Mouse (Mus musculus) liver, embryonic 12.5 days (tissue): Measurements from ENCODE around the gene Kmt2b. TPM values are rescaled to one million over a fixed set of nuclear protein-coding genes. Genes with fewer than 3 reads are reported as not detected.

ENCODE experiments used
- ATAC-seq: fragments of 200-750 bp; cut with Nextera tagmentation; 2 replicates; pipeline ENCODE4 v1.8.0; 2017; ENCODE audit warnings: moderate number of reproducible peaks, mild to moderate bottlenecking, moderate library complexity
- H3K27ac ChIP-seq: fragments of 300-500 bp; sonication (generic); 2 replicates; pipeline ENCODE4 v1.5.1; 2016; ENCODE audit warnings: mild to moderate bottlenecking
- H3K27me3 ChIP-seq: fragments of 300-500 bp; sonication (generic); replicated peaks from 2 replicates; pipeline ENCODE4 v1.6.1; 2016; ENCODE audit warnings: mild to moderate bottlenecking, moderate library complexity
- H3K36me3 ChIP-seq: fragments of 300-500 bp; sonication (generic); 2 replicates; pipeline ENCODE4 v1.6.1; 2016; ENCODE audit warnings: mild to moderate bottlenecking, moderate library complexity
- H3K4me1 ChIP-seq: fragments of 300-500 bp; sonication (generic); 2 replicates; pipeline ENCODE4 v1.6.1; 2016
- H3K4me2 ChIP-seq: fragments of 300-500 bp; sonication (generic); 2 replicates; pipeline ENCODE4 v1.6.1; 2016; ENCODE audit warnings: mild to moderate bottlenecking, moderate library complexity
- H3K4me3 ChIP-seq: fragments of 300-500 bp; sonication (generic); 2 replicates; pipeline ENCODE4 v1.5.1; 2016; ENCODE audit warnings: mild to moderate bottlenecking, moderate library complexity
- H3K9ac ChIP-seq: fragments of 300-500 bp; sonication (generic); 2 replicates; pipeline ENCODE4 v1.6.1; 2016; ENCODE audit warnings: mild to moderate bottlenecking, moderate library complexity
- H3K9me3 ChIP-seq: fragments of 300-500 bp; sonication (generic); replicated peaks from 2 replicates; pipeline ENCODE4 v1.6.1; 2016; ENCODE audit warnings: mild to moderate bottlenecking, moderate library complexity
- WGBS: fragments of 180-500 bp; shearing (Covaris S2); methylation state at CpG from one replicate; pipeline ENCODE4 v1.1.7; 2016; ENCODE audit not compliant: insufficient replicate concordance; 5-methylcytosine and 5-hydroxymethylcytosine counted together
- polyA plus RNA-seq: library from polyadenylated mRNA; unstranded; fragments of >200 nt; fragmentation: Nextera tagmentation; extraction: Ambion mirVana; gene quantifications from 2 replicates; pipeline ENCODE4 v1.2.1, GENCODE M21; 2016

The Kmt2b gene
- polyA plus RNA-seq, 1 experiment from 2014 or later, result 4.9 TPM

DNA sequence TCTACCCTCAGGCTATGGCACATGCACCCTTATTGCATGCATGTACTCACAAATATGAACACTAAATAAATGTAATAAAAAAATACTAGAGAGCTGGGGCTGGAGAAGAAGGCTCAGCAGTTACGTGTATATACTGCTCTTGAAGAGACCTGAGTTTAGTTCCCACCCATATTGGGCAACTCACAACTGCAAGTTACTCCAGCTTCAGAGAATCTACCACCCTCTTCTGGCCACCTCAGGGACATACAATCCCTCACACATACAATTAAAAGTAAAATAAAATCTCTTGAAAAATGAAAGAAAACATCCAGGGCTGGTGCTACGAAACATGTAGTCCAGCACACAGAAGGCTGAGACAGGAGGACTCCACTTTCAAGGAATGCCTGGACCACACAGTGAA is 25.9 kb upstream of the Kmt2b start:
- H3K27ac ChIP-seq, result no peak overlapping the region
- H3K4me1 ChIP-seq, result peaks cover 23% of the 10 kb centered on the region
- H3K27me3 ChIP-seq, result no peaks in the 10 kb centered on the region; the same call in 1 of the 2 replicates
- no peak overlapping the region for H3K9ac ChIP-seq
- H3K36me3 ChIP-seq, result peaks cover 43% of the 10 kb centered on the region
- 51% methylated on average over 2 of the region's 2 CpGs for WGBS
- H3K9me3 ChIP-seq, result no peaks in the 10 kb centered on the region
- peak; percentile 29; the same call in 1 of the 2 replicates for ATAC-seq
- H3K4me2 ChIP-seq, result no peak overlapping the region
- H3K4me3 ChIP-seq, result no peak overlapping the region

- Histone ChIP-seq H3K9me3 (no peaks in the 10 kb centered on the region), H3K4me2 (no peak overlapping the region), H3K27me3 (peaks cover 2% of the 10 kb centered on the region; the same call in 1 of the 2 replicates), H3K36me3 (peaks cover 35% of the 10 kb centered on the region), H3K9ac (no peak overlapping the region), H3K4me3 (no peak overlapping the region), H3K4me1 (peaks cover 23% of the 10 kb centered on the region), H3K27ac (no peak overlapping the region)
- WGBS, result 22% methylated on average over 14 of the region's 14 CpGs
- 0 out of 2 replicates have a peak, but pooled peaks have one; percentile 48 for ATAC-seq
Observed at GRCm38 (mm10) chr7:30613529-30614112, 25.1 kb upstream of the Kmt2b start.

DNA sequence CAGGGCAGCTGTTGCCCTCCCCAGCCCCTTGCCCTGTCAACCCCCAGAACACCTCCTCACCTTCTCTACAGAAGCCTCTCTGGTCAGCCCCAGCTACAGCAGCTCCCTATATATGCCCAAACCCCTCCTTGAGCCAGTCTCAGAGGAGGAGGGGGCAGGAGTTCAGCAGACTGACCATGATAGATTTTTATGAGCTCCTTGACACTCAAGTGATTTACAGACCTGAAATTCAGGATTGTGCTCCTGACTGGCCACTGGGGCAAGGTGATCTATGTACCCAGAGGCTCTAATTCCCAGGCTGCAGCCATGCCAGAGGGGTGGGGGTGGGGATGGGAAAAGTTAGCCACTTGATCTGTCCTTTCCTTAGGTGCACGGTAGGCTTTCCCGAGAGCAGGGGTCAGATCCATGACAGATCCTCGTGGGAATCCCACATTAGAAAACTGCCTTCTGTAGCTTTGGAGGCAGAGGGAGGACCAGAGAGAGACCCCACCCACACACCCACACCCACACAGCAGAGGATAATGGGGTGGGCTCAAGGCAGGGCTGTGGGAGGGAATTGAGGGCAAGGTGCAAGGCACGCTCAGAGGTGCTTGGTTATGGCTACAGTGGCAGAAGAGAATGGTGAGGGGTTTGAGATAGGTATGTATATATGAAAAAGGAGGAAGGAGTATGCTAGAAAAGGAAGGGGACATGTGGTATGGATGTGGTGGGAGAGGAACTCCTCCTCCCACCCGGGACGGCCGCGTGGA is 24.3 kb upstream of the Kmt2b start, which contains the start of gene Upk1a:
Gene Upk1a, minus strand, starts transcription at position 194 of the 749 bp plus-strand sequence.
- no peak within 1 kb of the TSS for H3K9ac ChIP-seq
- H3K4me1 ChIP-seq, result peaks cover 29% of the 10 kb centered on the region
- no peak within 1 kb of the TSS for H3K4me3 ChIP-seq
- H3K36me3 ChIP-seq, result peaks cover 27% of the 10 kb centered on the region
- H3K9me3 ChIP-seq, result no peaks in the 10 kb centered on the region
- ATAC-seq, result no peak
- 74% methylated on average over 8 of the region's 8 CpGs for WGBS
- H3K27me3 ChIP-seq, result peaks cover 10% of the 10 kb centered on the region; the same call in 1 of the 2 replicates
- H3K27ac ChIP-seq, result no peak within 1 kb of the TSS
- no peak within 1 kb of the TSS for H3K4me2 ChIP-seq

- Histone ChIP-seq H3K27ac (no peak overlapping the region), H3K27me3 (peaks cover 11% of the 10 kb centered on the region; the same call in 1 of the 2 replicates), H3K9me3 (no peaks in the 10 kb centered on the region), H3K4me2 (no peak overlapping the region), H3K9ac (no peak overlapping the region), H3K4me3 (no peak overlapping the region), H3K36me3 (no peaks in the 10 kb centered on the region), H3K4me1 (peaks cover 18% of the 10 kb centered on the region)
- ATAC-seq, result no peak
- 44% methylated on average over 7 of the region's 7 CpGs for WGBS
Observed at GRCm38 (mm10) chr7:30610043-30610442, 21.5 kb upstream of the Kmt2b start.

DNA sequence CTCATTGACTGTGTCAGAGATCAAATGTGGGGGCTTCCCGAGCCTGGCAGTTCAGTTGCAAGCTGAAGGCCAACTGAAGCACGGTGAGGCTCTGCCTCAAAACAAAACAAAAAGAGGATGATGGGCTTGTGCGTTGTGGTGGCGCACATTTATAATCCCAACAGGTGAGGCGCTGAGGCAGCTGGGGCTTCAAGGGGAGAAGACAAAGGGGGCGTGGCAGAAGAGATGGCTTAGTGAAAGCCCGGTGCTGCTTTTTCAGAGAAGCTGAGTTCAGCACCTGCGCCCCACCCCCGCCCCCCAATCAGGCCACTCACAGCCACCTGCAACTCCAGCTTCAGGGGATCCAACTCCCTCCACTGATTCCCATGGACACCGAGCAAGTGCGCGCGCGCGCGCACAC is 19.9 kb upstream of the Kmt2b start:
- Histone ChIP-seq H3K27ac (no peak overlapping the region), H3K4me2 (no peak overlapping the region), H3K36me3 (no peaks in the 10 kb centered on the region), H3K9me3 (no peaks in the 10 kb centered on the region), H3K9ac (no peak overlapping the region), H3K4me3 (no peak overlapping the region), H3K27me3 (peaks cover 11% of the 10 kb centered on the region; the same call in 1 of the 2 replicates), H3K4me1 (peaks cover 13% of the 10 kb centered on the region)
- WGBS, result 56% methylated on average over 16 of the region's 16 CpGs
- no peak for ATAC-seq

DNA sequence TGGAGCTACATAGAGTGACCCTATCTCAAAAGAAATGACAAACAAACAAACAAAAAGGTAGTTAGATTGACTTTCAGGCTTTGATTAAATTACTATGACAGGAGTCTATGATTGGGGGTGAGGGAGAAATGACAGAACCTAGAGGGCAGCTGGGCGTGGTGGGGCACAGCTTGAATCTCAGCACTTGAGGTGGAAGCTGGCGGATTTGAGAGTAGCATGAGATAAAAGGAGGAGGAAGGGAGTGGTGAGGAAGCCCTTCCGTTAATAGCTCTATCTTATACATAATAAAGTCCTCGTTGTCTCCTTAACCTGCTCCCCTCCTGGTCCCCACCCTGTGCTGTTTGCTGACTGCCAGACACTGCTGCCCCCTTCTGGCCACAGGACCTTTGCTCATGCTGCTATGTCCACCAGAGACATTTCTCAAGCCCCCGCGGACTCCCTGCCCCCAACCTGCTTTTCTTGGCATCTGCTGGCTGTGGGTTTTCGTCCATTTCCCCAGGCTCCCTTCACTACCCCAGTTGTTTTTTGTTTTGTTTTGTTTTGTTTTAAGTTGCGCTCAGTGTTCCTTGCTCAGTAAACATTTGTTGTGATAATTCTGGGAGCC is 19.3 kb upstream of the Kmt2b start:
- Histone ChIP-seq H3K4me1 (peaks cover 13% of the 10 kb centered on the region), H3K4me3 (no peak overlapping the region), H3K36me3 (no peaks in the 10 kb centered on the region), H3K27me3 (peaks cover 11% of the 10 kb centered on the region; the same call in 1 of the 2 replicates), H3K27ac (no peak overlapping the region), H3K9ac (no peak overlapping the region), H3K4me2 (no peak overlapping the region), H3K9me3 (no peaks in the 10 kb centered on the region)
- ATAC-seq, result no peak
- WGBS, result 16% methylated on average over 8 of the region's 8 CpGs

- no peaks in the 10 kb centered on the region for H3K9me3 ChIP-seq
- 77% methylated on average over 8 of the region's 8 CpGs for WGBS
Observed at GRCm38 (mm10) chr7:30604944-30605343, 16.4 kb upstream of the Kmt2b start.

GRCm38 (mm10) chr7:30604424-30604823 is 15.9 kb upstream of the Kmt2b start:
- peaks cover 23% of the 10 kb centered on the region for H3K4me1 ChIP-seq
- H3K4me3 ChIP-seq, result no peak overlapping the region
- H3K27ac ChIP-seq, result no peak overlapping the region
- no peak overlapping the region for H3K9ac ChIP-seq
- ATAC-seq, result no peak
- no peaks in the 10 kb centered on the region for H3K9me3 ChIP-seq
- no peaks in the 10 kb centered on the region for H3K36me3 ChIP-seq
- 48% methylated on average over 8 of the region's 8 CpGs for WGBS
- H3K27me3 ChIP-seq, result peaks cover 11% of the 10 kb centered on the region; the same call in 1 of the 2 replicates
- no peak overlapping the region for H3K4me2 ChIP-seq

More at GRCm38 (mm10) chr7:30604944-30605343, 16.4 kb upstream of the Kmt2b start:
- H3K4me3 ChIP-seq, result no peak overlapping the region
- H3K4me1 ChIP-seq, result peaks cover 19% of the 10 kb centered on the region
- no peaks in the 10 kb centered on the region for H3K36me3 ChIP-seq
- no peak for ATAC-seq
- no peak overlapping the region for H3K9ac ChIP-seq
- H3K4me2 ChIP-seq, result no peak overlapping the region
- no peak overlapping the region for H3K27ac ChIP-seq
- peaks cover 11% of the 10 kb centered on the region; the same call in 1 of the 2 replicates for H3K27me3 ChIP-seq

- H3K9me3 ChIP-seq, result no peaks in the 10 kb centered on the region
- no peaks in the 10 kb centered on the region for H3K36me3 ChIP-seq
- no peak overlapping the region for H3K27ac ChIP-seq
- H3K4me3 ChIP-seq, result no peak overlapping the region
- peaks cover 18% of the 10 kb centered on the region for H3K4me1 ChIP-seq
- ATAC-seq, result no peak
- 0 out of 2 replicates have a peak, but pooled peaks cover 2% of the 10 kb centered on the region for H3K27me3 ChIP-seq
- no peak overlapping the region for H3K9ac ChIP-seq
- WGBS, result 54% methylated on average over 3 of the region's 3 CpGs
- no peak overlapping the region for H3K4me2 ChIP-seq
Observed at GRCm38 (mm10) chr7:30602583-30602982, 14.1 kb upstream of the Kmt2b start.

DNA sequence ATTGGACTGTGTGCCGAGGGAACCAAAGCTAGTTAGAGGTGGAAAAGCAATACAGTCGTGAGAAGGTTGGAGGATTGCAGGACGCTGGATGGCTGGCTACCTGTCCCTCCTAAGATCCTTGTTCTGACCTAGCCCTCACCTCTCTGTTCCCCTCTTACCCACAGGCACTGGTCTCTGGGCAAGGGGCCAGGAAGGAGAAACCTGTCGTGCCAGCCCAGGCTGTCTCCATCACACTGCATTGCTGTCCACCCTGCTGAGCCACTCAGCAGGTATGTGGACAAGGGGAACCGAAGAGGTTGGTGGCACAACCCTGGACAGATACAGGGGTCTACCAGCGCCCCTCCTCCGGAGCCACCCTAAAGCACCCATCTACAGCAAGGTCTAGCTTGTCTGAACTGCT is 12.1 kb upstream of the Kmt2b start:
- H3K4me3 ChIP-seq, result no peak overlapping the region
- no peak overlapping the region for H3K27ac ChIP-seq
- H3K4me1 ChIP-seq, result peaks cover 18% of the 10 kb centered on the region
- H3K27me3 ChIP-seq, result 0 out of 2 replicates have a peak, but pooled peaks cover 8% of the 10 kb centered on the region
- H3K4me2 ChIP-seq, result peak overlapping the region; percentile 55
- no peaks in the 10 kb centered on the region for H3K9me3 ChIP-seq
- peak overlapping the region; percentile 40; the same call in 1 of the 2 replicates for H3K9ac ChIP-seq
- no peak for ATAC-seq
- 69% methylated on average over 7 of the region's 7 CpGs for WGBS
- no peaks in the 10 kb centered on the region for H3K36me3 ChIP-seq

- H3K9ac ChIP-seq, result peak overlapping the region; percentile 40; the same call in 1 of the 2 replicates
- H3K36me3 ChIP-seq, result no peaks in the 10 kb centered on the region
Observed at GRCm38 (mm10) chr7:30599933-30600353, 11.4 kb upstream of the Kmt2b start.

More at GRCm38 (mm10) chr7:30599933-30600353, 11.4 kb upstream of the Kmt2b start:
- WGBS, result 2% methylated on average over 16 of the region's 16 CpGs
- ATAC-seq, result peak; percentile 97
- Histone ChIP-seq H3K4me1 (peaks cover 20% of the 10 kb centered on the region), H3K4me2 (peak overlapping the region; percentile 55), H3K27ac (no peak overlapping the region), H3K27me3 (0 out of 2 replicates have a peak, but pooled peaks cover 8% of the 10 kb centered on the region), H3K4me3 (peak overlapping the region; percentile 25), H3K9me3 (no peaks in the 10 kb centered on the region)
